In genomic region chr8:11024871-11025270, GRCm38 (mm10) we compare ENCODE assay signal across 22 mouse cellular contexts. TPM values are rescaled to one million over a fixed set of nuclear protein-coding genes. Genes with fewer than 3 reads are reported as not detected.
DNase-seq lines count a peak whose midpoint lies in the region; TF ChIP-seq lines count a peak whose summit lies in the region.
"Had no signal": no experiment of that assay in that cellular context is flagged by ENCODE, and none has a peak within 500 bp of the region (broad histone marks: within the 10 kb centered on the region; RNA-seq: fewer than 3 reads in every experiment).

No protein-coding gene starts in this region.

- H3K27me3 ChIP-seq in heart, adult 2 months (ENCODE audit: control insufficient read depth, insufficient read depth, low read length) = no peaks in the 10 kb centered on the region
- H3K27me3 ChIP-seq: embryonic facial prominence, embryonic 12.5 days; embryonic facial prominence, embryonic 15.5 days; hindbrain, embryonic 13.5 days; intestine, embryonic 15.5 days had no signal

- H3K9ac ChIP-seq in heart, adult 2 months (ENCODE audit: low read depth, low read length) = no peak overlapping the region
- H3K9ac ChIP-seq: embryonic facial prominence, embryonic 12.5 days; embryonic facial prominence, embryonic 15.5 days; forebrain, postnatal 0 days; hindbrain, embryonic 13.5 days; intestine, embryonic 15.5 days had no signal

- no peak for TF ChIP-seq POLR2A in heart, adult 2 months (IDR thresholded peaks at IDR 0.05; ENCODE audit: insufficient read depth, low read depth, low read length)

- intact Hi-C loops in gastrocnemius, adult 2 months (cut with DNase I) = no loop called here
- intact Hi-C loops in gastrocnemius, postnatal 36 days (cut with DNase I) = loop anchor here (5.0 kb wide), 1 partner anchor 47 kb away; no protein-coding TSS in a partner anchor
- intact Hi-C loops in heart, adult 2 months (cut with DNase I) = no loop called here

- H3K36me3 ChIP-seq in heart, adult 2 months (ENCODE audit: control insufficient read depth, insufficient read depth, low read length) = no peaks in the 10 kb centered on the region
- H3K36me3 ChIP-seq: embryonic facial prominence, embryonic 12.5 days; embryonic facial prominence, embryonic 15.5 days; hindbrain, embryonic 10.5 days; hindbrain, embryonic 13.5 days; intestine, embryonic 15.5 days had no signal

- no peak overlapping the region for H3K4me3 ChIP-seq in gastrocnemius, adult 2 months
- H3K4me3 ChIP-seq in heart, adult 2 months = no peak overlapping the region
- H3K4me3 ChIP-seq: embryonic facial prominence, embryonic 12.5 days; embryonic facial prominence, embryonic 15.5 days; hindbrain, embryonic 10.5 days; hindbrain, embryonic 13.5 days; intestine, embryonic 15.5 days had no signal

- TF ChIP-seq EP300 in heart, adult 2 months (IDR thresholded peaks at IDR 0.05; ENCODE audit: insufficient read depth, low read depth, low read length) = no peak

- WGBS in heart, adult 2 months = 29% methylated on average over 3 of the region's 3 CpGs

- H3K79me2 ChIP-seq in heart, adult 2 months (replicated peaks; ENCODE audit: control insufficient read depth, insufficient read depth, low read length) = no peaks in the 10 kb centered on the region

- peak overlapping the region; percentile 71 for H3K27ac ChIP-seq in gastrocnemius, adult 2 months
- no peak overlapping the region for H3K27ac ChIP-seq in heart, adult 2 months
- H3K27ac ChIP-seq: embryonic facial prominence, embryonic 12.5 days; embryonic facial prominence, embryonic 15.5 days; hindbrain, embryonic 10.5 days; hindbrain, embryonic 13.5 days; intestine, embryonic 15.5 days had no signal

- DNase-seq in adrenal gland, adult (ENCODE audit: inconsistent age in 2 of 2, low spot score in 1 of 2) = peak; percentile 58 to 66
- no peak for DNase-seq in adrenal gland, postnatal 4 days (ENCODE audit: low spot score in 2 of 2)
- DNase-seq in gastrocnemius, adult 2 months = peak; percentile 63
- no peak for DNase-seq in gastrocnemius, postnatal 36 days
- peak; percentile 12 to 43 for DNase-seq in heart, adult 18-20 months
- no peak for DNase-seq in heart, adult 2 months
- DNase-seq: adrenal gland, adult 8-10 months; adrenal gland, postnatal 25 days; cerebellum, adult 11 months; cerebellum, adult 2 months; cerebellum, adult 9-11 months; cerebellum, postnatal 25 days; forebrain, postnatal 0 days; gastrocnemius, postnatal 10 days; heart, postnatal 36 days; kidney, adult 11 months; kidney, adult 8-10 months had no signal

- no peak for TF ChIP-seq CTCF in gastrocnemius, adult 2 months (IDR thresholded peaks at IDR 0.05)
- TF ChIP-seq CTCF in heart, adult 2 months (IDR thresholded peaks at IDR 0.05) = no peak

- peaks cover 2% of the 10 kb centered on the region; the same call in 1 of the 2 replicates for H3K4me1 ChIP-seq in heart, adult 2 months (ENCODE audit: control insufficient read depth, insufficient read depth, low read length)
- H3K4me1 ChIP-seq: embryonic facial prominence, embryonic 12.5 days; embryonic facial prominence, embryonic 15.5 days; hindbrain, embryonic 10.5 days; hindbrain, embryonic 13.5 days; intestine, embryonic 15.5 days had no signal

RNA-seq across cellular contexts. Expression of gene Irs2, which starts 16.6 kb away (rescaled TPM):
- 10 to 100 TPM; 33.2 to 33.3 TPM for total RNA-seq in adrenal gland, postnatal 4 days (2021)
- total RNA-seq in gastrocnemius, adult 2 months (2021) = 10 to 100 TPM; 28.2 to 44.8 TPM
- 10 to 100 TPM; 17.9 to 18.9 TPM for total RNA-seq in gastrocnemius, postnatal 36 days (2021)
- 10 to 100 TPM; 17.8 to 18.5 TPM for total RNA-seq in heart, adult 18-20 months (2021)
- total RNA-seq in heart, adult 2 months (2021) = 10 to 100 TPM; 13.5 to 19.0 TPM
- 4.5 TPM in 2 replicates for polyA plus RNA-seq in heart, adult 2 months (2012; rRNA removed)

Comparison
In these comparisons a context has a peak if more than half of its experiments do, and no peak if none do; other contexts are left out.
1. DNase-seq: peak in adrenal gland, adult (2 of 2), gastrocnemius, adult 2 months (single experiment) and heart, adult 18-20 months (2 of 2); none in adrenal gland, postnatal 4 days (0 of 2), gastrocnemius, postnatal 36 days (0 of 2) and heart, adult 2 months (0 of 2).